Mouse (Mus musculus) bone marrow macrophage, adult 2 months (primary cell): ENCODE data around the gene Ephb2. TPM values are rescaled to one million over a fixed set of nuclear protein-coding genes. Genes with fewer than 3 reads are reported as not detected.

Experiments used
- H3K27ac ChIP-seq: 2 replicates; pipeline ENCODE4 v1.5.1; 2012; ENCODE audit warnings: low read depth, low read length; ENCODE audit not compliant: insufficient read depth
- H3K4me1 ChIP-seq: 2 replicates; pipeline ENCODE4 v1.6.1; 2012; ENCODE audit warnings: low read length; ENCODE audit not compliant: control insufficient read depth, insufficient read depth
- H3K4me3 ChIP-seq: 2 replicates; pipeline ENCODE4 v1.5.1; 2012; ENCODE audit warnings: mild to moderate bottlenecking, low read length, moderate library complexity; ENCODE audit not compliant: insufficient read depth
- CTCF ChIP-seq: IDR thresholded peaks from 2 replicates; pipeline ENCODE4 v1.5.1; 2012; ENCODE audit warnings: low read depth, mild to moderate bottlenecking, low read length, moderate library complexity
- POLR2A ChIP-seq: IDR thresholded peaks from 2 replicates; pipeline ENCODE4 v1.6.1; 2012; ENCODE audit warnings: mild to moderate bottlenecking, low read depth, low read length, borderline replicate concordance
- polyA plus RNA-seq: library from polyadenylated mRNA; stranded (reverse); fragments of >200 nt; gene quantifications from 2 replicates; pipeline ENCODE4 v1.2.4, GENCODE M21; 2012; ENCODE audit not compliant: missing spikeins, insufficient read depth, insufficient read length

Ephb2 gene
- polyA plus RNA-seq, 1 experiment = not detected

DNA sequence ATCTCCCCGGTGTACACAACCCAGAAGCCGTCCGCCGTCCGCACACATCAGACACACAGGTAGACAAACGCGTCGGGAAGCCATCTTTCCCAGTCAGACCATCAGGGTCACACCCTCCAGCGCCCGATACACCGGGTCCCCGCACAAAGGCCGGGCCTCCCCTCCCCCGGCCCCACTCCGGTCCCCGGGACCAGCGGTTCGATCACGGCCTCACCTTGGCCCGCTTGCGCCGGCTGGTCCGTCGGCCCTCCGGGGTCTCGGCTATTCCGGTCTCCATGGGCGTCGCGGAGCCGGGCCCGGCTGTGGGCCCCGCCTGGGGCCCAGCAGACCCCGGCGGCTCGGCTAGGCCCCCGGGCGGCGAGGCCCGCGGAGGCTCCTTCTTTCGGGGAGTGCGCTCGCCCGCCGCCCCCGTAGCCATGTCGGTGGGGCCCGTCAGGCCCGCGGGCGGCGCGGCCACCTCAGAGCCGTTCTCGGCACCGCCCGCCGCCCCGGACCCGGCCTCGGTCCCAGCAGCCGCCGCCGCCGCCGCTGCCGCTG is 233.7 kb downstream of the Ephb2 start:
- Histone ChIP-seq H3K27ac (peak overlapping the region; percentile 34; the same call in 1 of the 2 replicates), H3K4me3 (peak overlapping the region; percentile 94), H3K4me1 (peaks cover 11% of the 10 kb centered on the region)
- no peak for TF ChIP-seq POLR2A
- TF ChIP-seq CTCF = no peak

DNA sequence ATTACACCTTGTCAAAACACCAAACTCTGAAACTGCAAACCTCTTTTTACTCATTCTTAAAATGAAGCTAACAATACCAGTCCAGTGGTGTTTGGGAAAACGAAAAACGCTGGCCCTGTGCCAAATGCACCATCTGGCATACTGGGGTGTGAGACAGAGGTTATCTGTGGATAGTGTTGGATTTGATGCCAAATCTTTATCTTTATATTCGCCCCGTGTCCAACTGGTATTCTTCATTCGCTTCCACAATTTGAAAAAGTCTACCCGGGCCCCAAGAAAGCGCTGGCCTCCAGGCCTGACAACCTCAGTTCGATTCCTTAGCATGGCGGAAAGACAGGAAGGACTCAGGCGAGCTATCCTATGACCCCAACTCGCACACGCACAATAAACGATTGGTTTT is 234.3 kb downstream of the Ephb2 start:
- peak overlapping the region; percentile 94 for H3K4me3 ChIP-seq
- H3K27ac ChIP-seq = no peak overlapping the region
- peaks cover 13% of the 10 kb centered on the region for H3K4me1 ChIP-seq
- TF ChIP-seq POLR2A (no peak), CTCF (no peak)

DNA sequence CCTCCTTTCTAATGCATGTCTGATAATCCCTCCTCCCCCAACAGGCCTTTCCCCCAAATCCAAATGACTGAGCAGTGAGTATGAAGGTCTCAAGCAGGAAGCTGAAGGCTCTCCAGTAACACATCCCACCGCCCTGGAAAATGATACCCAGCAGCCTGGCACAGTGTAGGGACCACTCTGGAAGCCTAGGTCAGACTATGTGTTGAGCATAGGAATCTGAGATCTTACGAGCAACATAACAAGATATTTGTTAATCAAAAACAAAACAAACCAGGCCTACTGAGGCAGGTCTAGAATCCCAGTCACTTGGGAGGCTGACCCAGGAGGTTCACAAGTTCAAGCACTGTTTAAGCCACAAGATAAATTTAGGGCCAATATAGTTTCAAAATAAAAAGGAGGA is 235.3 kb downstream of the Ephb2 start:
- no peak overlapping the region for H3K4me3 ChIP-seq
- peaks cover 16% of the 10 kb centered on the region for H3K4me1 ChIP-seq
- TF ChIP-seq POLR2A = no peak
- TF ChIP-seq CTCF = no peak
- H3K27ac ChIP-seq = no peak overlapping the region

DNA sequence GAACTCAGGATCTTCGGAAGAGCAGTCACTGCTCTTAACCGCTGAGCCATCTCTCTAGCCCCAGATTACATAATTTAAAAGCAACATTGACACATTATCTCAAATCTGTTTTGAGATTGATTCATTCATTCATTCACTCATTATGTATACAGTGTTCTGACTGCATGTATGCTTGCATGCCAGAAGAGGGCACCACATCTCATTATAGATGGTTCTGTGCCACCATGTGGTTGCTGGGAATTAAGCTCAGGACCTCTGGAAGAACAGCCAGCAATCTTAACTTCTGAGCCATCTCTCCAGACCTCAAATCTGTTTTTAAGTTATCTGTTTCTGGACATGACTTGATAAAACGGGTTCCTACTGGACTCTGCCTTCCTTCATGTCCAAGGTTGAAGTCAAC is 235.9 kb downstream of the Ephb2 start:
- no peak overlapping the region for H3K27ac ChIP-seq
- peaks cover 16% of the 10 kb centered on the region for H3K4me1 ChIP-seq
- TF ChIP-seq CTCF (no peak), POLR2A (no peak)

DNA sequence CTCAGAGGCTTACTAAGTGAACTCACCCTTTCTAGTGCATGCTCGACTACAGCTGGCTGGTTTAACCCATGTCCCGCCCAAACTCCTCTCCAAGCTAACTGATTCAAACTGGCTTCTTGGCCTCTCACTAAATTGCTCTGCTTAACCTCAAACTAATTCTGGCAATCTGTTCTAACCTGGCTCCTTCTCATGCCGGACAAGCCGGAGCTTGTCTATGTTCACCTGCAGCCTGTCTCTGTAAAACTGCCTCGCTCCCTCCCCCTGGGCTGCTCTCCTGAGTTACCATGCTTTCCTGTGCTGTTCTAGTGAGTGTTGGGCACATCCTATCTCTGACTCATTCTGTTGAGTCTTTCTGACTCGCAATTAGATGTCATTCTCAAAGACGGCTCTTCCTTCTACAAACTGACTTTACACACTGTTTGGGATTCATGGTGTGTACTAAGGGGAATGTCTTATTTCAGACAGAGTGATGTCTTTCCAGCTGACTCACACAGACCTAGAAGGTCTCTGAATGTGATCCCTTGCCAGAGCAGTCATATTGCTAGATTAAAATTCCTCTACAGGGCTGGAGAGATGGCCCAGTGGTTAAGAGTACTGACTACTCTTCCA is 237.4 kb downstream of the Ephb2 start:
- H3K4me3 ChIP-seq = no peak overlapping the region
- TF ChIP-seq POLR2A (no peak), CTCF (no peak)
- H3K4me1 ChIP-seq = peaks cover 19% of the 10 kb centered on the region
- no peak overlapping the region for H3K27ac ChIP-seq

More for the DNA sequence above, 235.9 kb downstream of the Ephb2 start:
- H3K4me3 ChIP-seq = no peak overlapping the region

Other genes with a start within 250 kb of the Ephb2 start
- gene Kdm1a, start 233.3 kb downstream of the Ephb2 start, polyA plus RNA-seq = 29.9 and 32.7 TPM in 2 replicates
- not detected in 2 replicates for gene Tex46, start 225.6 kb downstream of the Ephb2 start, polyA plus RNA-seq
- gene Lactbl1, start 213.4 kb downstream of the Ephb2 start, polyA plus RNA-seq = not detected in 2 replicates
- 3,592 and 3,777 TPM in 2 replicates for gene C1qb, start 50.2 kb upstream of the Ephb2 start, polyA plus RNA-seq
- 2,483 and 2,716 TPM in 2 replicates for gene C1qc, start 57.1 kb upstream of the Ephb2 start, polyA plus RNA-seq
- 1,983 and 2,039 TPM in 2 replicates for gene C1qa, start 62.8 kb upstream of the Ephb2 start, polyA plus RNA-seq
- not detected in 2 replicates for gene Epha8, start 120.8 kb upstream of the Ephb2 start, polyA plus RNA-seq
- gene Zbtb40, start 212.8 kb upstream of the Ephb2 start, polyA plus RNA-seq = 4.8 and 6.3 TPM in 2 replicates